Comparison of ENCODE assay signal across 16 mouse cellular contexts in genomic region chrX:9374012-9374411, GRCm38 (mm10). TPM values are rescaled to one million over a fixed set of nuclear protein-coding genes. Genes with fewer than 3 reads are reported as not detected.
DNase-seq lines count a peak whose midpoint lies in the region; ATAC-seq and TF ChIP-seq lines count a peak whose summit lies in the region.
"Not testable (repeated sequence)": the region's sequence is repeated elsewhere in the genome, so short reads cannot be mapped to it uniquely, and the experiment has no call there.
"Had no signal": no experiment of that assay in that cellular context is flagged by ENCODE, and none has a peak within 500 bp of the region (broad histone marks: within the 10 kb centered on the region; RNA-seq: fewer than 3 reads in every experiment).

No protein-coding gene starts in this region.

- TF ChIP-seq CTCF in heart, postnatal 0 days (IDR thresholded peaks at IDR 0.05; ENCODE audit: low read depth), result peak; percentile 44
- TF ChIP-seq CTCF in kidney, postnatal 0 days (IDR thresholded peaks at IDR 0.05; ENCODE audit: low read depth), result peak; percentile 50; the same call in 1 of the 2 replicates
- TF ChIP-seq CTCF in liver, postnatal 0 days (IDR thresholded peaks at IDR 0.05; ENCODE audit: low read depth), result peak; percentile 51
- peak; percentile 51 for TF ChIP-seq CTCF in midbrain, postnatal 0 days (IDR thresholded peaks at IDR 0.05)

- not testable (repeated sequence) for H3K9me3 ChIP-seq in heart, postnatal 0 days (replicated peaks; ENCODE audit: control insufficient read depth, low read length); kidney, postnatal 0 days (replicated peaks; ENCODE audit: low read length); liver, postnatal 0 days (ENCODE audit: low read length); midbrain, postnatal 0 days (ENCODE audit: low read length)

- WGBS in heart, postnatal 0 days, result 30% methylated on average over 2 of the region's 2 CpGs
- 48% methylated on average over 2 of the region's 2 CpGs for WGBS in kidney, postnatal 0 days
- 14% methylated on average over 1 of the region's 2 CpGs for WGBS in liver, postnatal 0 days (ENCODE audit: insufficient replicate concordance)
- WGBS in midbrain, postnatal 0 days, result 43% methylated on average over 2 of the region's 2 CpGs

- H3K27ac ChIP-seq in heart, postnatal 0 days (ENCODE audit: low read depth); kidney, postnatal 0 days; liver, postnatal 0 days (ENCODE audit: low read depth); midbrain, postnatal 0 days (ENCODE audit: low read depth, low read length): not testable (repeated sequence)

- not testable (repeated sequence) for H3K4me1 ChIP-seq in heart, postnatal 0 days (ENCODE audit: control insufficient read depth, insufficient read depth); kidney, postnatal 0 days (replicated peaks; ENCODE audit: insufficient read depth, low read length); liver, postnatal 0 days (ENCODE audit: insufficient read depth); midbrain, postnatal 0 days (ENCODE audit: insufficient read depth, low read length)

- H3K4me2 ChIP-seq in heart, postnatal 0 days (ENCODE audit: low read depth, low read length); kidney, postnatal 0 days (ENCODE audit: low read length); liver, postnatal 0 days (ENCODE audit: low read depth, low read length); midbrain, postnatal 0 days (ENCODE audit: low read depth, low read length, poor library complexity, severe bottlenecking): not testable (repeated sequence)

- H3K27me3 ChIP-seq in heart, postnatal 0 days (ENCODE audit: control insufficient read depth, insufficient read depth, low read length); kidney, postnatal 0 days (ENCODE audit: insufficient read depth, low read length); liver, postnatal 0 days (ENCODE audit: insufficient read depth, low read length); midbrain, postnatal 0 days (ENCODE audit: insufficient read depth, low read length): not testable (repeated sequence)

- not testable (repeated sequence) for H3K36me3 ChIP-seq in heart, postnatal 0 days (replicated peaks; ENCODE audit: control insufficient read depth, insufficient read depth, low read length); kidney, postnatal 0 days (ENCODE audit: insufficient read depth, low read length); liver, postnatal 0 days (replicated peaks; ENCODE audit: insufficient read depth, low read length); midbrain, postnatal 0 days (ENCODE audit: insufficient read depth, low read length)

- DNase-seq in B cell, adult 2 months, result peak; percentile 14 to 59
- DNase-seq in c-Kit-positive CD71-negative TER-119-negative erythroid progenitor cells, embryonic 14.5 days (ENCODE audit: low read depth), result peak; percentile 1
- not testable (repeated sequence) for DNase-seq in heart, postnatal 0 days (ENCODE audit: low spot score); kidney, postnatal 0 days (ENCODE audit: low spot score)
- DNase-seq in liver, postnatal 0 days, result peak; percentile 30
- DNase-seq in midbrain, postnatal 0 days (ENCODE audit: low spot score), result peak; percentile 4
- DNase-seq in thymus, postnatal 25 days, result peak; percentile 2

- TF ChIP-seq EP300 in heart, postnatal 0 days (IDR thresholded peaks at IDR 0.05; ENCODE audit: low read depth); liver, postnatal 0 days (IDR thresholded peaks at IDR 0.05; ENCODE audit: low read depth): not testable (repeated sequence)

- 0 out of 2 replicates have a peak, but pooled peaks have one; percentile 68 for ATAC-seq in erythroid progenitor cell, adult 5-6 weeks (replicated peaks; ENCODE audit: low FRiP score, poor library complexity, severe bottlenecking)
- not testable (repeated sequence) for ATAC-seq in heart, postnatal 0 days (ENCODE audit: insufficient read depth, low read depth); kidney, postnatal 0 days (replicated peaks; ENCODE audit: low FRiP score, low read depth); liver, postnatal 0 days; midbrain, postnatal 0 days (ENCODE audit: low FRiP score)

- H3K4me3 ChIP-seq in heart, postnatal 0 days (ENCODE audit: low read depth, low read length); kidney, postnatal 0 days (replicated peaks; ENCODE audit: low read depth, low read length); liver, postnatal 0 days (ENCODE audit: low read depth, low read length); midbrain, postnatal 0 days (ENCODE audit: low read depth, low read length): not testable (repeated sequence)

- not testable (repeated sequence) for H3K9ac ChIP-seq in heart, postnatal 0 days (replicated peaks; ENCODE audit: low read depth, low read length); kidney, postnatal 0 days (ENCODE audit: low read depth, low read length); liver, postnatal 0 days (replicated peaks); midbrain, postnatal 0 days (replicated peaks; ENCODE audit: low read length, poor library complexity, severe bottlenecking)

RNA-seq across cellular contexts. Expression of gene H2al1k, which starts 23.6 kb away (rescaled TPM):
- 16.9 and 26.4 TPM in 2 replicates for total RNA-seq in erythroid progenitor cell, adult 5-6 weeks (2015; ENCODE audit: low replicate concordance)
- total RNA-seq in erythroid progenitor cell, adult 5-6 weeks (2017; ENCODE audit: low replicate concordance), result 14.5 TPM in 1 of 2 replicates, not detected in the other
- total RNA-seq in heart, postnatal 0 days (2014; rRNA removed; ENCODE audit: low replicate concordance), result not detected in 2 replicates
- polyA plus RNA-seq in heart, postnatal 0 days (2015; fragmentation: Nextera tagmentation; extraction: Ambion mirVana), result not detected in 2 replicates
- not detected in 2 replicates for polyA plus RNA-seq in kidney, postnatal 0 days (2015; fragmentation: Nextera tagmentation; extraction: Ambion mirVana)
- polyA plus RNA-seq in liver, postnatal 0 days (2015; fragmentation: Nextera tagmentation; extraction: Ambion mirVana), result not detected in 2 replicates
- total RNA-seq in midbrain, postnatal 0 days (2014; rRNA removed), result not detected in 2 replicates
- not detected in 2 replicates for polyA plus RNA-seq in midbrain, postnatal 0 days (2015; fragmentation: Nextera tagmentation; extraction: Ambion mirVana)
- total RNA-seq: gastrocnemius, postnatal 4 days; heart, postnatal 14 days had no signal
- polyA plus RNA-seq: forebrain, embryonic 10.5 days; kidney, embryonic 14.5 days; liver, embryonic 11.5 days; midbrain, embryonic 10.5 days; neural tube, embryonic 13.5 days; stomach, embryonic 15.5 days had no signal
